Mouse (Mus musculus): ENCODE results near the gene Oard1. TPM values are rescaled to one million over a fixed set of nuclear protein-coding genes. Genes with fewer than 3 reads are reported as not detected.

Gene Oard1
- polyA plus RNA-seq, 1 experiment, result 44.1 TPM

DNA sequence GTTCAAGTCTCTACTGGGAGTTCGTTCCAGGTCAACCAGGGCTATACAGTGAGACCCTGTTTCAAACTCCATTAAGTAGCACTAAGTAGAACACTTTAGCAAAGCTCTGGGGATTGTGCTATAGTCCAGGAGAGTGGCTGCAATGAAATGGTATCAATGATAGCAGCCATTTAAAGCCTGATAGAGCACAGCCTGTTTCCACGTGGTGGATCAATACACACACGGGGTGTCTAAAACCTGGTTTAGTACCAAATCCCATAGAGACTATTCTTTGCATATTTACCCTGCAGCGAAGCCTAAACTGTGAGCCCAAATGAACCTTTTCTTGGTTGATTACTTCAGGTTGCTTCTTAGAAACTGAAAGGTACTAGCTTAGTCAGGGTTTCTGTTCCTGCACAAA is 8.1 kb upstream of the Oard1 start:
- no peak overlapping the region for H3K4me3 ChIP-seq (replicated peaks; ENCODE audit: control insufficient read depth, low read depth, low read length)
- no peak for TF ChIP-seq CTCF (IDR thresholded peaks at IDR 0.05; ENCODE audit: control insufficient read depth, insufficient read depth, low read length)
- no peak for TF ChIP-seq POLR2A (IDR thresholded peaks at IDR 0.05; ENCODE audit: borderline replicate concordance, control insufficient read depth, low read depth, low read length)
- 78% methylated on average over 4 of the region's 4 CpGs for WGBS
- H3K4me1 ChIP-seq (ENCODE audit: control insufficient read depth, insufficient read depth, low read length), result peaks cover 2% of the 10 kb centered on the region
- no peak overlapping the region for H3K27ac ChIP-seq (ENCODE audit: control insufficient read depth, insufficient read depth, low read depth, low read length, poor library complexity)

DNA sequence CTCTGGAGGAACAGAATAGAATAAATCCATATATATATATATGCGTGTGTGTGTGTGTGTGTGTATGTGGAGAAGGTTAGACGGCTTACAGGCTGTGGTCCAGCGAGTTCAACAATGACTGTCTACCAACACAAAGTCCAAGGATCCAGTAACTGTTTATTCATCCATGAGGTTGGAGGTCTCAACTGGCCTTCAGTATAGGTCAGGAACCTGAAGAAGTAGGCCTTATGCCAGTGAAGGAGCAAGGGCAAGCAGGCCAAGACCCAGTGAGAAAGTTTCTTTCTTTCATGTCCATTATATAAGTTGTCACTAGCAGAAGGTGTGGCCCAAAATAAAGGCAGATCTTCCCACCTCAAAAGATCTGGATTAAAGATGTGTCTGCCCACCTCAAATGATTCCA is 7.1 kb upstream of the Oard1 start:
- no peak overlapping the region for H3K27ac ChIP-seq (ENCODE audit: control insufficient read depth, insufficient read depth, low read depth, low read length, poor library complexity)
- WGBS, result 90% methylated on average over 3 of the region's 3 CpGs
- H3K4me1 ChIP-seq (ENCODE audit: control insufficient read depth, insufficient read depth, low read length), result peaks cover 4% of the 10 kb centered on the region
- no peak overlapping the region for H3K4me3 ChIP-seq (replicated peaks; ENCODE audit: control insufficient read depth, low read depth, low read length)
- TF ChIP-seq POLR2A (IDR thresholded peaks at IDR 0.05; ENCODE audit: borderline replicate concordance, control insufficient read depth, low read depth, low read length) (no peak), CTCF (IDR thresholded peaks at IDR 0.05; ENCODE audit: control insufficient read depth, insufficient read depth, low read length) (no peak)

DNA sequence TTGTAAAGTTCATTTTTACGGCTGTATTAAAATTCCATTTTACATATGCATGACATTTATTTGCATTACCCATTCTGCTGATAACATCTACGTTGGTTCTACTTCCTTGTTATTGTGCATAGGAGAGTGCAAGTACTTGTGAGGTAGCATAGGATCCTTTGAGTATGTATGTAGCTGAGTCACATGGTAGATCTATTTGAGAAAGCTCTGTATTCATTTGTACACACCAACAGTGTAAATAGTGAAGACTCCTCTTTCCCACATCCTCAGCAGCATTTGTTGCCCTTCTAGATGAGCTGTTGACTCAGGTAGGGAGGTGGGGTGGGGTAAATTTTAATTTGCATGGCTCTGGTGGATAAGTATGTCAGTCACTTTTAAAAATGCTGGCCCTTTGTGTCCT is 6.0 kb upstream of the Oard1 start:
- Histone ChIP-seq H3K4me3 (replicated peaks; ENCODE audit: control insufficient read depth, low read depth, low read length) (no peak overlapping the region), H3K4me1 (ENCODE audit: control insufficient read depth, insufficient read depth, low read length) (peaks cover 4% of the 10 kb centered on the region), H3K27ac (ENCODE audit: control insufficient read depth, insufficient read depth, low read depth, low read length, poor library complexity) (no peak overlapping the region; the same call in 1 of the 2 replicates)
- TF ChIP-seq CTCF (IDR thresholded peaks at IDR 0.05; ENCODE audit: control insufficient read depth, insufficient read depth, low read length), result no peak
- no peak for TF ChIP-seq POLR2A (IDR thresholded peaks at IDR 0.05; ENCODE audit: borderline replicate concordance, control insufficient read depth, low read depth, low read length)
- 64% methylated on average over 2 of the region's 2 CpGs for WGBS

DNA sequence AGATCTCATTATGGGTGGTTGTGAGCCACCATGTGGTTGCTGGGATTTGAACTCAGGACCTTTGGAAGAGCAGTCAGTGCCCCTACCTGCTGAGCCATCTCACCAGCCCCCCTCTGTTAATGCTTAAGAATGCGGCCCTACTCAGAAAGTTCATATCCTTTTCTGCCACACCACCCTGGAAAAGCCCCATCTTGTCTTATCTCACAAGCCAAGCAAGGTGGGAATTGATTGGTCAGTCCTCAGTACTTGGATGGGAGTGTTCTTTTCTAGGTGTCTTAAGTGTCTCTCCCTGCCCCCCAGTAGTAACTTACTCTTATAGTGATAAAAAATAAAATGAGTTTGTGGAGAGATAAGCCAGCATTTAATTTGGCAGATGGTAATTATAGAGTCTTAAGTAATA is 5.1 kb upstream of the Oard1 start:
- H3K4me3 ChIP-seq (replicated peaks; ENCODE audit: control insufficient read depth, low read depth, low read length), result no peak overlapping the region
- TF ChIP-seq CTCF (IDR thresholded peaks at IDR 0.05; ENCODE audit: control insufficient read depth, insufficient read depth, low read length), result no peak
- no peak for TF ChIP-seq POLR2A (IDR thresholded peaks at IDR 0.05; ENCODE audit: borderline replicate concordance, control insufficient read depth, low read depth, low read length)
- 39% methylated on average over 1 of the region's 1 CpGs for WGBS
- H3K27ac ChIP-seq (ENCODE audit: control insufficient read depth, insufficient read depth, low read depth, low read length, poor library complexity), result no peak overlapping the region
- H3K4me1 ChIP-seq (ENCODE audit: control insufficient read depth, insufficient read depth, low read length), result peaks cover 4% of the 10 kb centered on the region

DNA sequence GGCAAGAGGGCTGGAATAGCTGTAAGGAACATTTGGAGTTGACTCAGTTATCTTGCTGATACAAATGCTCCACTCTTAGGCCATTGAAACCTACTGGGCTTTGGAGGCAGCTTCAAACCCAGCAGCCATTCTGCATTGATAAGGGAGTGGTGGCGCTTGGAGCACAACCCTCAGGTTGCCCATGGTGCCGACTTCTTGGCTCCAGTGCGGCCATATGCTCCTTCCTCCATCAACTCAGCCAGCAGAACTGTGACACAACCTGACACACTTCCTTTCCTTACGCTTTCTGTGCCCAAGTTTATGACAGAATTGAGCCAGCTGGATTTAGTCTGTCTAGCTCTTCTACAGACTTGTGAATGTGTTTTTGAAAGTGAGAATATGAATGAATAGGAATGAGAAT is 2.7 kb upstream of the Oard1 start:
- 22% methylated on average over 4 of the region's 4 CpGs for WGBS
- Histone ChIP-seq H3K27ac (ENCODE audit: control insufficient read depth, insufficient read depth, low read depth, low read length, poor library complexity) (peak overlapping the region; percentile 42; the same call in 1 of the 2 replicates), H3K4me1 (ENCODE audit: control insufficient read depth, insufficient read depth, low read length) (peaks cover 4% of the 10 kb centered on the region), H3K4me3 (replicated peaks; ENCODE audit: control insufficient read depth, low read depth, low read length) (peak overlapping the region; percentile 23)
- TF ChIP-seq POLR2A (IDR thresholded peaks at IDR 0.05; ENCODE audit: borderline replicate concordance, control insufficient read depth, low read depth, low read length), result no peak
- no peak for TF ChIP-seq CTCF (IDR thresholded peaks at IDR 0.05; ENCODE audit: control insufficient read depth, insufficient read depth, low read length)

DNA sequence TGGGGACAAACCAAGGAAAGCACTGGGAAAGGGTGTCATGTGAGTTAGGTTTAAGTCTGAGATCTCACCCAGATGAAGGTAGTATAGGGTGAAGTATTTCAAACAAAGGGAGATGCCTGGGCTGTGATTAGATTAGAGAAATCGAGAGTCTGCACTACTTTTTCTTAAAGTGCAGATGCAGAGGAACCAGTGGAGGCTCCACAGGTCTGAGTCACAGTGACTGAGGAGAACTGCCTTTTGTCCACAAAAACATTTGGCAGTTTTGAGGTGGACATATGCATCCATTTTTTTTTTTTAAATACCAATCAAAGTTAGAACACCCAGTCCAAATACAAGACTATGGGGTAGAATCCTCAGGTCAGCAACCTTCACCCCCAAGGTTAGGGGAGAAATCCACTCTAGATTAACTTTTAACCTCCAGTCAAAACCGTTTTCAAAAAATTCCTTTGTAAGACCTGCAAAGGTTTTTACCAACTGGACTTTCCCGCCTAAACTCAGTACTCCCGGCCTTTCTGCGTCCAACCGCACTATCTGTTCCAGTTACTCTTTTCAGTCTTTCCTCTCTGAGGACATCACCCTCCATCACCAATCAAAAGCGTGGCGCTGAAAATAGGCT is 1.8 kb upstream of the Oard1 start:
- WGBS, result 4% methylated on average over 8 of the region's 8 CpGs

DNA sequence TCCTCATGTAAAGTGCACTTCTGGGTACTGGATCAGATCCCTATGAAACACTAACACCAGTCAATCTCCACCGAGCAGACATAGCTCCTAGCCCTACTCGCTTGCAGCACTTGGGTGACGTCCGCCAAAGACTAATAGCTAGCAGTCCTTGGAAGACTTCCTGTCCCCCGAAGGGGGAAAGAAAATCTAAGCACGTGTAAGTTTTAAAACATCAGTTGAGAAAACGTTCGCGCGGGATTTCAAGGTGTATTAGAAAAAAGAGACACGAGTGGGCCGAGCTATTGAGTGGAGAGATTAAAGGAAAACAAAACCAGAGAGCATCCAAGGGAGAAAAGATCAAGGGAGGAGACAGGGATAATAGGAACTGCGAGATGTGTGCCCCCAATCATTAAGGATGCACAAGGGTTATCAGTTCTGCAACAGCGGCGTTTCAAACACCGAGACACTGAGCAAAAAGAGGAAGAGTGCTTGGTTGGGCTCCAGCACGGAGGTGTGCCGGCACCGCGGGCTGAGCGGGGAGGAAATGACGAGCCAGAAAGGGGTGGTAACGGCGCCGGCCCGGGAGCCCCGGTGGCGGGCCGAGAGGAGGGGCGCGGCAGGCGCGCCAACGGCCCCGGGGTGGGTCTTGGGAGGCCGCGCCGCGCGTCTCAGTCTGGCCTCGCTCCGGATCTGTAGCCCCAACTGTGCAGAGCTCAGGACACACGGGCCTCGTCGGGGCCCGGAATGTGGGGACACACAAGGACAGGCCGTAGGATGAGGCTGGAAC is 1.1 kb upstream of the Oard1 start:
- peak overlapping the region; percentile 87 for H3K4me3 ChIP-seq (replicated peaks; ENCODE audit: control insufficient read depth, low read depth, low read length)
- TF ChIP-seq POLR2A (IDR thresholded peaks at IDR 0.05; ENCODE audit: borderline replicate concordance, control insufficient read depth, low read depth, low read length) (peak; percentile 90; the same call in 1 of the 2 replicates), CTCF (IDR thresholded peaks at IDR 0.05; ENCODE audit: control insufficient read depth, insufficient read depth, low read length) (no peak)
- H3K27ac ChIP-seq (ENCODE audit: control insufficient read depth, insufficient read depth, low read depth, low read length, poor library complexity), result peak overlapping the region; percentile 99
- peaks cover 4% of the 10 kb centered on the region for H3K4me1 ChIP-seq (ENCODE audit: control insufficient read depth, insufficient read depth, low read length)
- under 1% methylated on average over 47 of the region's 47 CpGs for WGBS

More for the DNA sequence above, 1.8 kb upstream of the Oard1 start:
- peak overlapping the region; percentile 99 for H3K27ac ChIP-seq (ENCODE audit: control insufficient read depth, insufficient read depth, low read depth, low read length, poor library complexity)
- H3K4me3 ChIP-seq (replicated peaks; ENCODE audit: control insufficient read depth, low read depth, low read length), result peak overlapping the region; percentile 78
- TF ChIP-seq CTCF (IDR thresholded peaks at IDR 0.05; ENCODE audit: control insufficient read depth, insufficient read depth, low read length) (no peak), POLR2A (IDR thresholded peaks at IDR 0.05; ENCODE audit: borderline replicate concordance, control insufficient read depth, low read depth, low read length) (no peak)
- H3K4me1 ChIP-seq (ENCODE audit: control insufficient read depth, insufficient read depth, low read length), result peaks cover 4% of the 10 kb centered on the region

DNA sequence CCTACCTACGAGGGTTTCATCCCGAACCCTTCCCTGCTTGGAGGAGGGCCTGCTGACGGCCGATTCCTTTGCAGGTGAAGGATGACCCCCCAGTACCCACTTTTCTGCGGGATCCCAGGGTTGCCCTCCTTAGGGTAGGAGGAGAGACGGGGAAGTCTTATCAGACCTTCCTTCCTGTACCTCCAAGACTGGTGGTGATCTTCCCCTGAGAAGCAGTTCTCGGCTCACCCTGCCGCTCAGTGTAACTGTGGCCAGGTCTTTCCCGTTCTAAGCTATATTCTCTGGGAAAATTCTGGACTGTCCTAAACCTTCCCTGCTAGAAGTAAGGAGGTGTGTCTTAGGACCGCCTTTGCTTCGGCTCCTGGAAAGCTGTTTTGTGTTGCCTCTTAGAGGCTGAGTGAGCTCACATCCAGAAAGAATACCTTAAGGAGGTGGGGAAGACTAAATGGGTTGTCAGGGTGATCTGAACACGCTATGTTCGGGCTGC is 528 bp downstream of the Oard1 start:
- H3K4me3 ChIP-seq (replicated peaks; ENCODE audit: control insufficient read depth, low read depth, low read length), result peak overlapping the region; percentile 68
- peak overlapping the region; percentile 78 for H3K27ac ChIP-seq (ENCODE audit: control insufficient read depth, insufficient read depth, low read depth, low read length, poor library complexity)
- WGBS, result under 1% methylated on average over 13 of the region's 13 CpGs
- H3K4me1 ChIP-seq (ENCODE audit: control insufficient read depth, insufficient read depth, low read length), result peaks cover 3% of the 10 kb centered on the region
- no peak for TF ChIP-seq CTCF (IDR thresholded peaks at IDR 0.05; ENCODE audit: control insufficient read depth, insufficient read depth, low read length)

Measured in bone marrow, adult 2 months (tissue).